Mouse (Mus musculus) brain, embryonic 14.5 days (tissue): Measurements from ENCODE around the gene Ush1c. TPM values are rescaled to one million over a fixed set of nuclear protein-coding genes. Genes with fewer than 3 reads are reported as not detected.

Experiments
- DNase-seq: peaks from one replicate; pipeline ENCODE4 v3.0.0-alpha.2; 2011; ENCODE audit warnings: low read depth
- CTCF ChIP-seq: fragments of 200-500 bp; IDR thresholded peaks from 2 replicates; pipeline ENCODE4 v1.5.1; 2012; ENCODE audit warnings: inconsistent platforms, mild to moderate bottlenecking, moderate library complexity, borderline replicate concordance; ENCODE audit not compliant: insufficient read depth, insufficient read length; ENCODE audit errors: extremely low read depth
- POLR2A ChIP-seq: fragments of 200-500 bp; IDR thresholded peaks from 2 replicates; pipeline ENCODE4 v1.6.1; 2012; ENCODE audit warnings: mild to moderate bottlenecking, inconsistent platforms, borderline replicate concordance; ENCODE audit not compliant: poor library complexity, insufficient read depth, insufficient read length, severe bottlenecking; ENCODE audit errors: extremely low read depth
- polyA plus RNA-seq: library from polyadenylated mRNA; depleted of rRNA; stranded (reverse); fragments of >200 nt; gene quantifications from 2 replicates; pipeline ENCODE4 v1.2.3, GENCODE M21; 2012

The Ush1c gene
- polyA plus RNA-seq, 1 experiment = 0.79 TPM

DNA sequence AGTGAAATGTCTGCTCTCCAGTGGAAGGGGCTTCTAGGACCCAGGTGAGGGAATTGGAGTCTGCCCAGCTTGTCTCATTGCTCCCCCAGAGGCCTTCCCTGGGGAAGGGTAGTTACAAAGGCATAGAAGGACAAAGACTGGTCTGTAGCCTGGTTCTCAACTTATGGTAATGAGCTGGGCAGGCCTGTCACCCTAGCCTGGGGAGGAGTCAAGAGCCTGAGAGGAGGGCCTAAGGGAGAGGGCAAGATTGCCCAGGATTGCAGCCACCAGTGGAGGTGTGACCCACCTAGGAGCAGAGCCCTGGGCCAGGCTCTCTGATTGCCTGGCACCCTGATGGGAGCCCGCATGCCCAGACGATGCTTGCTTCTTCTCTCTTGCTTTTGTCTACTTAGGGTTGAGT, 2.4 kb upstream of the Ush1c start, which contains the start of gene Otog:
Otog (plus strand) TSS at position 292 of the 400 bp plus-strand sequence.
- TF ChIP-seq CTCF (no peak), POLR2A (no peak)
- no peak for DNase-seq

DNA sequence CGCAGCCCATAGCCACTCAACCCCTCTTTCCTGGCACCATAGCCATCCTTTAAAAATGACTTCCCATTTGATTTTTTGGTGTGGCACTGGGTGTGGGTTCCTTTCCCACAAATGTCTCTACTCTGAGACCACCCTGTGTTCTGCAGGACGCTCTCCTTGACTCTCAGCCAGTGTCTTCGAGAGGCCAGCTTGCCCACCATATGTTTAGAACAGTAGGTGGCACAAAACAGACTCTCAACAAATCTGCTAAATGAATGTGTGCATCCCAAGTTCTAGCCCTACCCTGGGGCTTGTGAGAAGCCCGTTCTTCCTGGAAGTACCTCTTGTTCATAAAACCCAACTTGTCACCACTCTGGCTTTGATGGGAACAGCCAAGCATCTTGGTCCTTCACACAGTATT, 1.8 kb upstream of the Ush1c start:
- DNase-seq = no peak
- TF ChIP-seq CTCF (no peak), POLR2A (no peak)

DNA sequence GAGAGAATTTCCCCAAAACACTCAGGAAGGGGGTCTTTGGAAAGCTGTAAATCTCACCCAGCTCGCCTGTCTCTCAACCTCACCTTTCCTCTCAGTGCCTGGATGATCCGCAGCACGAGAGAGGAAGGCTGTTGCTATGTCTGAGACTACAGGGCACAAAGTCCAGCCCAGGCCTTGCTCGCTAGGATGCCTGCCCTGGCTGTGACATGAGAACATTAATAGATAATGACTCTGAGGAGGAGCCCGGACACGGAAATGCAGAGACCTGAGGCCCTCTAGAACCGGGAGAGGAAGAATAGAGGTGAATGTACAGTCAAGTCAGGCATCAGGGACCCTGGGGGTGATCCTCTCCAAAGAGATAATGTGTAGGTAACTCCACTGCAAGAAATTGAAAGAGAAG, 1.1 kb downstream of the Ush1c start:
- TF ChIP-seq POLR2A (no peak), CTCF (no peak)

DNA sequence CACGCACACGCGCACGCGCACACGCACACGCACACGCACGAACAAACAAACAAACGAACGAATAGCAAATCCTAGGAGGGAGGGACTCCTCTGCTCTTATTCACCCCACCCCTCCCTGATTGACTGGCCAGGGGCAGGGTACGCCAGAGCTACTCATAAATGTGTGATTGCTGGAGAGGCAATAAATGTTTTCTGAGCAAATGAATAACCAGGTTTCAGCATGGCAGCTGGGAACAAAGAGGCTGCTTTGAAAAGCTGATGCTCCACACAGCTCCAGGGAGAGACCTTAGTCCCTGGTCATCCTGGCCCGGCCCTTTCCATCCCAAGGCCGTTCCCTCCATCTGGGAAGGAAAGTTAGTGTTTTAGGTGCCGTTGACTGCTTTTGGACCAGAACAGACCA, 1.9 kb downstream of the Ush1c start:
- TF ChIP-seq CTCF (no peak), POLR2A (no peak)
- no peak for DNase-seq

More for the DNA sequence above, 1.1 kb downstream of the Ush1c start:
- DNase-seq = no peak

DNA sequence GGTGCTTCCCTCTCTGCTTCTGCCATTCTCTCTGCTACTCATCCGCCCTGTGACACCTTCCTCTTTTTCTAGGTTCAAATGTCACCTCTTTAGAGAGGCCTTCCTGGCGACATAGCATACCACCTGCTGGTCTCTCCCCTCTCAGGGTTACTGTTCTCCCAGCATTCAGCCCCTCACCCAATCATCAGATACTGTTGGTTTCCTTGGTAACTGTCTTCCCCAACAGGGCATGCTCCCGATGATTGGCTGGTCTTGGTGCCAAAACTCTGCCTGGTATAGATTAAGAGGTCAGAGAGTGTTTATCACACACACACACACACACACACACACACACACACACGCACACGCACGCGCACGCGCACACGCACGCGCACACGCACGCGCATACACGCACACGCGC, 2.4 kb downstream of the Ush1c start:
- peak; percentile 69 for DNase-seq
- TF ChIP-seq POLR2A (no peak), CTCF (no peak)

DNA sequence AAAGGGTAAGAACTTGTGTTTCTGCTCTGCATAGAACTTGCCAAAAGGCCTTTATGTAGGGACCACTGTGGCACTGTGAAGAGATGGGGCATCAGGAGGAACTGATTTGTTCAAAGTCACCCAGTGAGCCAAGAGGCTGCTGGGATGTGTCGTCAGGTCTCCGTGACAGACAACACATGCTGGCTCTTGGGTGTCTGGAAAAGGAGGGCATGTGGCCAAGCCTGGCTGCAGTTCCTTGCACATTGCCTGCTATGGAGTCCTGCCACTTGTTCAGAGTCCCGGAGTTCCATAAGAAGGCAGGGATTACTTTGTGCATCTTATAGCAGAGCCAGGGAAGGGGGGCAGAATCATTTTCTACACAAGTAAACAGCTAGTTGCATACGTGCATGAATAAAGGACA, 11.4 kb downstream of the Ush1c start:
- DNase-seq = peak; percentile 90
- no peak for TF ChIP-seq POLR2A
- no peak for TF ChIP-seq CTCF

DNA sequence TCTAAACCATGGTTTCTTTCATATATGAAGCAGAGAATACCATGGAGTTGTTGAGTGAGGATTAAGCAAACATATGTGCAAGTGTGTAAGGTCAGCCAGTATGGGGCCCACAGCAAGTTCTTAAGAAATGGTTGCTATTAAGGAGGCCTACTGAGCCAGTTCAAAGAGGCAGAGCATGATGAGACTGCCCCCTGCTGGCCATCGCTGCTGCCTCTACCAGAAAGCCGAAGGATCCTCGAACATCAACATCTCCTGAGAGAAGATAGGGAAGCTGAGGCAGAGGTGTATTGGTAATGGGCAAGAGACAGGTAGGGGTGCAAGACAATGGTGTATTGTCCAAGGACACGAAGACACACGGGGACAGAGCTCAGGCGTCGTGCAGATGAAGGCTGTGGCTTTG, 12.1 kb downstream of the Ush1c start:
- TF ChIP-seq POLR2A = no peak
- TF ChIP-seq CTCF = peak; percentile 76

DNA sequence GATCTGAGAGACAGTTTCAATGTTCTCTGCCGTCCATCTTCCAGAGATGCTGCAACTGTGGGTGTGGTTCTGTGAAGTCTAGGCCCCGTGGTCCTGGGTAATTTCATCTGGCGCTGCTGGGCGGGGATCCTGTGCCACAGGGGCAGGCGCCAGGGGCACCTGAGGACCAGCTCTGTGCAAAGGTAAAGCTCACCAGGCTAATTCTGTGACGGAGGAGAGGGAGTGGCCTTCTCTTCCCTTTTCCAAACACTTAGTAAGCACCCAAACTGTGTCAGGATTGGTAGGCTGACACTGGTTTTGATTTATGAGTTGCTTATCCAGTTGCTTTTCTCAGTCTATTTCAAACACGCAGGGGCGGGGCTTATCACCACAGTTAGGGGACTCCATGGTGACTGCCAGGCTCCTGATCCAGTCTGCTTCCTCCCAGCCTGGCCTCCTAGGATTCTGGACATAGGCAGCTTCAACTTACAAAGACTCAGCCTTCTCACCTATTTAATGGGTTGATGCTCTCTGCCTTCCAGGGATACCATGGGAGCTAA, 17.6 kb downstream of the Ush1c start:
- DNase-seq = no peak
- TF ChIP-seq POLR2A = no peak

More for the DNA sequence above, 12.1 kb downstream of the Ush1c start:
- peak; percentile 58 for DNase-seq

DNA sequence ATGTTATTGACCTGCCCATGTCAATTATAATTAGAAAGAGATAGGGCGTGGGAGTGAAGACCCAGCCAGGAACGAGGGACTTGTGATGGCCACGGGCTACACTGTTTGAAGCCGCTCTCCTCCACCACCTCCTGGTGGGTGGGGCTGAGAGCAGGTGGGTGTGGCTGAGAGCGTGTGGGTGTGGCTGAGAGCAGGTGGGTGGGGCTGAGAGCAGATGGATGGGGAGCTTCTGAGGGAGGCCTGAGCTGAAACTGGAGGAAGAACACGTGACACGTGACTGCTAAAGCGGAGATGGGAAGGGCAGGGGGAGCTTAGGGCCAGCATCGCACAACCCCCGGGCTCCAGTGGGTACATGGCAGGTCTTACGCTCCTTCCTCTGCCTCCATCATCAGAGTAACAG, 19.9 kb downstream of the Ush1c start:
- peak; percentile 55 for DNase-seq
- TF ChIP-seq CTCF (no peak), POLR2A (no peak)

DNA sequence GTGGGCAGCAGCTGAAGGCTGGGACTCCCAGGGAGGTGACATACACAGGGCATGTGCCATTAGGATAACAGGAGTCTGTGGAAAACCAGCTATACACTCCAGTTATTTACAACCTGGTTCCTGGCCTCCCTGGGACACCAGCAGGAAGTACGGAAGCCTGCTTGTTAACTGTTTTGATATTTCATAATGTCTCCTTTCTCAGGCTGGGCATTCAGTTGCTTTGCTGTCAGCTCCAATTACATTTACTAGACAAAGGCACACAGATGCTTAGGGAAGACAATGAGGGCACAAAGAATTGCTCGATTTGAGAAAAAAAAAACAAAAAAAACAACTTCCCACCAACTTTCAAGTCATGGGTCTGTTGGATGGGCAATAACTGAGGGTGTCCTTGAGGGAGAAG, 21.8 kb downstream of the Ush1c start:
- no peak for DNase-seq
- TF ChIP-seq POLR2A = no peak
- no peak for TF ChIP-seq CTCF

DNA sequence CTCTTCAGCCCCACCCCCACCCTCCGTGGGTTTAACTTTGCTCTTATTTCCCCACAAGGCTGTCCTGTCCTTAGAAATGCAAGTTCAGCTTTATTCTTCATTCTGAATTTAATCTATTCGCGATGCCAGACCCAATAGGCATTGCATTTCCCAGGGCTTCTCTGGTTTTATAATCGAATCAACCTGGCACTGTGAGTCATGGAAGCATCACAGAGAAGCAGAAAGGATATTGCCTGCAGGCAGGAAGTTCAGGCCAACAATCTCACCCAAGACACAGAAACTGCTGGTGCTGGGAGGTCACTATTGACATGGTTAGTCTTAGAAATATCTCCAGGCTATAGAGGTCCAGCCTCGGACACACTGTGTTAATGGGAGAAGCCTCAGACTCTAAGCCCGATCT, 28.0 kb downstream of the Ush1c start:
- no peak for DNase-seq
- no peak for TF ChIP-seq CTCF
- TF ChIP-seq POLR2A = no peak

DNA sequence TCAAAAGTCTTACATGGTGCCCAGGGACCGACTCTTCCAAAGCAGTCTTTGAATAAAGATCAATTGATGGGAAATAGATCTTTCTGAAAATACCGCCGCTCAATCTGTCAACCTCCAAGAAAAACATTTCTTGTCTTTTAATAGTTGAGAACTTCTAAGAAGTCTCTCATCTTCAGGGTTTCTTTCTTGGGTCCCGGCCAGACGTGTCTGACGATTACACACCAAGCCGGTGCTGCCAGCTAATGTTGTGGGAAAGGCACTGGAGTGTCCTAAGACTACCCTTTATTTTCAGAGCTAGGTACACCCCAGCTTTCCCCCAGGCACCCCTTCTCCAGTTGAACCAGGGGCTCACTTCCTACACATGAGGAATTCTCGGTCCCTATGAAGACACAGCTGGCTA, 30.2 kb downstream of the Ush1c start:
- DNase-seq = no peak
- TF ChIP-seq POLR2A (no peak), CTCF (no peak)

DNA sequence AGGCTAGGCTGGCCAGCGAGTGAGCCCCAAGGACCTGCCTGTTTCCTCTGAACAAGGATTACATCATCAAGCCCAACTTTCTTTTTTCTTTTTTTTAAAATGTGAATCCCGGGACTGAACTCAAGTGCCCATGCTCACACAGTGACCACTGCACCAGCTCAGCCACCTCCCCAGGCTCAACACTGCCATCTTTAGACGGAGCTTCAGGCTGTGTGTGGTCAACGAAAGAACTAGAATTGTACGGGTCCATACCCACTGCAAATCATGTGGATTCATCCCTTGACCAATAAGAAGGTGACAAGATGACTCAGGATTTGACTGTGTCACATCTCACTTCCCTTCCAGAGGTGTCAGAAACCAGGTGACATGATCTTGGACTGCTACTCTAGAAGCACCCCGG, 33.5 kb downstream of the Ush1c start:
- TF ChIP-seq CTCF (no peak), POLR2A (no peak)
- DNase-seq = no peak

DNA sequence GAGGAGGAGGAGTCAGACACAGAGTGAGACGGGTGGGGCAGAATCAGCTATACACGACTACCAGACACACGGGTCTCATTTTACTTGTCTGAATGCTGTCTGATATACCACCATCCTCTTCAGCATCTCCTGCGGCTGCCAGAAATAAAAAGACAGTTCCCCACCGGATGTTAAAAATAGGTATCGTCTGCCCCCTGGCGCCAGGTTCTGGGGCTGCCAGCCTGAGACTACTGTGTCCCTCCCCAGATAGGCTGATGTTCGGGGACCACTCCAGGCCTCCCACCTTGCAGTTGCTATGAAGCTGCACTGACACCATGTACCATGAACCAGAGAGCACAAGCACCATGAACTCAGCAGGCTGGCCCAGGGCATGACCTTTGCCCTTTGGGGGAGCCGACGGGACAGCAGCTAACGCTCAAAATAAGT, 34.2 kb downstream of the Ush1c start:
- TF ChIP-seq POLR2A = no peak
- peak; percentile 73 for TF ChIP-seq CTCF
- peak; percentile 68 for DNase-seq

DNA sequence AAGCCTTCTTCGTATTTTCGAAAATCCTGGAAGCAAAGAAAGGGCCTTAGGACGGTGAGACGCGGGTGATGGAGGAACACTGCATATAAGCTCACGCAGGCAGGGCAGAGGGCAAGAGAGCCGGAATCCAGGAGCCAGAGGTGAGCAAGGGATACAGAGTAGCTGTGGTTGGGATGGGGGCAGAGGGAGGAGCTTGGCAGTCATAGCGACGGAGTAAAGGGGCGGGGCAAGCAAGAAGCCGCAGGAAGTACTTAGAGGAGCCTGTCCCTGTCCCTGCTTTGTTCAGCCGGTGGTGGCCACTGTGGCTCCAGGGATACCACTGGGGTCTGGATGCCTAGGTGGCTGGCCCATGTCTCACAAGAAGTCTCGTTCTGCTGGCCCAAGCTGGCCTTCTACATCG, 36.7 kb downstream of the Ush1c start:
- TF ChIP-seq CTCF (no peak), POLR2A (no peak)
- DNase-seq = peak; percentile 59

DNA sequence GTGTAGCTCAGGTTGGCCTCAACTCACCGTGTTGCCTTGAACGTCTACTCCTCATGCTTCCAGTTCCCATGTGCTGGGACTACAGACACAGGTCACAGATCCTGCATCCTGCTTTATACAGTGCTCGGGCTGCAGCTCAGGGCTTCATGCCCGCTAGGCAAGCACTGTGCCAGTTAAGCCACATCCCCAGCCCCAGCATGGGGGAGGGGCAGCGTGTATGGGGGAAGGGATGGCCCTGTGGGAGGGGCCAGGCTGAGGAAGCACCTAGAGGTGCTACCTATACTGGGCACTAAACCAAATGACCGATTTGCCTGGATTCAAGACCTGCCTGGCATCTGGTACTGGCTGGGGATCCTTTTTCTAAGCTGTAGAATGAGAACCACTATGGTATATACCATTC, 38.3 kb downstream of the Ush1c start:
- TF ChIP-seq CTCF (no peak), POLR2A (no peak)
- no peak for DNase-seq

DNA sequence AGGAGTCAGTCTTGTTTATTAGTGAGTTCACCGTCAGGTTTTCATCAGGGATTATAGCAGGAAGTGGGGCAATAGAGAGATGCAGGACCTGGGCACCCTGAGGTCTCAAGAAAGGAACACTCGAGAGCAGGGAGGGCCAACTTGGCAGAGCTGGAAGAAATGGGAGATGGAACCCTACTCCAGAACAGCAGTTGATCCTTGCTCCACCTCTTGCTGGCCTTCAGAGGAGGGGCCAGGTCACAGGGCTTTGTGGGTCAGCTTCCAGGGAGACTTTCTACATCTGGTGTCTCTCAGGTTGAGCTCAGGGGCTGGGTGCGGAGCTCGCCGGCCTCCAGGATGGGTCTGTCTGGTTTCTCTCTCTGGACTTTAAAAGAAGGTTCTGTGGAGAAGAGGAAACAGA, 42.9 kb downstream of the Ush1c start:
- no peak for TF ChIP-seq CTCF
- TF ChIP-seq POLR2A = no peak
- no peak for DNase-seq
